Mouse (Mus musculus): Measurements from ENCODE around the gene Mrps15. TPM values are rescaled to one million over a fixed set of nuclear protein-coding genes. Genes with fewer than 3 reads are reported as not detected.

The Mrps15 gene
- total RNA-seq, 2 experiments from 2014 or later: 85.5 to 99.2 TPM

Other genes starting within 250 kb of the Mrps15 start
- gene Csf3r, start 22.4 kb upstream of the Mrps15 start, total RNA-seq (2021): 1 to 10 TPM; 2.3 to 3.0 TPM
- gene Oscp1, start 11.6 kb downstream of the Mrps15 start, total RNA-seq (2021): 10 to 100 TPM in 1 of 2 experiments, 1 to 10 TPM in 1; 7.2 to 10.6 TPM
- 10 to 100 TPM; 18.7 to 25.2 TPM for gene Lsm10, start 49.7 kb downstream of the Mrps15 start, total RNA-seq (2021)
- gene Stk40, start 57.0 kb downstream of the Mrps15 start, total RNA-seq (2021): 10 to 100 TPM; 63.0 to 77.6 TPM
- 10 to 100 TPM; 13.3 to 13.8 TPM for gene Eva1b, start 100.8 kb downstream of the Mrps15 start, total RNA-seq (2021)
- gene Sh3d21, start 116.6 kb downstream of the Mrps15 start, total RNA-seq (2021): 1 to 10 TPM; 2.8 to 2.9 TPM
- 100 to 1,000 TPM; 142 to 182 TPM for gene Thrap3, start 155.8 kb downstream of the Mrps15 start, total RNA-seq (2021)
- 10 to 100 TPM; 56.3 to 63.1 TPM for gene Map7d1, start 209.4 kb downstream of the Mrps15 start, total RNA-seq (2021)
- 10 to 100 TPM; 89.7 to 92.1 TPM for gene Trappc3, start 215.4 kb downstream of the Mrps15 start, total RNA-seq (2021)
- 1 to 10 TPM; 2.6 to 2.8 TPM for gene Col8a2, start 239.9 kb downstream of the Mrps15 start, total RNA-seq (2021)

Measured in adrenal gland, adult 18-20 months (tissue).